Mouse (Mus musculus) NIH3T3 (cell line): ENCODE measurements around the gene Rps6kb1.
"Not testable (repeated sequence)": the region's sequence is repeated elsewhere in the genome, so short reads cannot be mapped to it uniquely, and the experiment has no call there.

Experiments used
- DNase-seq: peaks from one replicate; pipeline ENCODE4 v3.0.0-alpha.2; 2012; ENCODE audit warnings: low read depth

Rps6kb1 gene

GRCm38 (mm10) chr11:86540476-86540845, 4.1 kb downstream of the Rps6kb1 start:
- DNase-seq: no peak

DNA sequence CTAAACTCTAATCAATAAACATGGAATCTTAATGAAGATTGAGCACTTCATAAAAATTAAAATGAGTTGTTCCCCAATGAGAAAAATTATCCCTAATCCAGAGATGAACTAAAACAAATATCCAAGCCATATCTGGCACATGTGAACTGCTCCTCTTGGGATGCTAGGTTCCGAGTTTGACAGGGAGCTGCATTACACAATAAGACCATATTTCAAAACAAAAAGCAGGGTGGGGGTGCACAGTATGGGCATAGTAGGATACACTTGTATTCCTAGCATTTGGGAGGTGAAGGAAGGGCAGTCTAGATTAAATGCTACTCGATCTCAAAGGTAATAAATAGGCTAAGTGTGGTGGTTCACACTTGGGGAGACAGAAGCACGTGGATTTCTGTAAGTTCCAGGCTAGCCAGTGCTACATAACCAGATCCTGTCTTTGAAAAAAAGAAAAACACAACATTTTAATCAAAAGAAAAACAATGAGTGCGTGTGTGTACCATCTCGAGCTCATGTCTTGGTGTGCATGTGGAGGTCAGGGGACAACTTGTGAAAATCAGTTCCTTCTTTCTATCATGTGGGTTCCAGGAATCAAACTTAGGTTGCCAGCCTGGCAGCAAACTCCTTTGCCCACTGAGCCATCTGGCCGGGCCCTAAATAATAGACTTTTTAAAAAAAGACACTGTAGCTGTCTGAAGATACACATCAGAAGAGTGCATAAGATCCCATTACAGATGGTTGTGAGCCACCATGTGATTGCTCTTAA, 4.7 kb downstream of the Rps6kb1 start:
- DNase-seq: no peak

DNA sequence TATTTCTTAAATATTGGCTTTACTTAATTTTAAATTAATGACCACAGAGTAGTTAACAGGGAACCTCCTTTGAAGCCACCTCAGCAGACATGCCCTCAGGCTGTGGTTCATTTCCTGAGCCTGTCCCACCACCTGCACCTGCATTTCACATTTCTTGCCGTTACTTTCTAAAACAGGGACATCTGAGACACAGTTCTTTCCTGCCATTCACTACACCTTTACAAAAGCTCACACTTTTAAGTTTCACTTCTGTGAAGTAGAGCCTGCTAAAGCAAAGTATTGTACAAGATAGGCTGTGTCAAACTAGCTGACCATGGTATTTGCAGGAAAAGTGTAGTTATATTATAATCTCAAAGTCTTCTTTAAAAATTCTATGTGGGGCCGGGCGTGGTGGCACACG, 5.8 kb downstream of the Rps6kb1 start:
- no peak for DNase-seq

GRCm38 (mm10) chr11:86534201-86534910, 10.2 kb downstream of the Rps6kb1 start:
- no peak for DNase-seq

- not testable (repeated sequence) for DNase-seq
These were observed 11.3 kb downstream of the Rps6kb1 start for GRCm38 (mm10) chr11:86533302-86533701.

GRCm38 (mm10) chr11:86532834-86533233, 11.8 kb downstream of the Rps6kb1 start:
- peak; percentile 51 for DNase-seq

DNA sequence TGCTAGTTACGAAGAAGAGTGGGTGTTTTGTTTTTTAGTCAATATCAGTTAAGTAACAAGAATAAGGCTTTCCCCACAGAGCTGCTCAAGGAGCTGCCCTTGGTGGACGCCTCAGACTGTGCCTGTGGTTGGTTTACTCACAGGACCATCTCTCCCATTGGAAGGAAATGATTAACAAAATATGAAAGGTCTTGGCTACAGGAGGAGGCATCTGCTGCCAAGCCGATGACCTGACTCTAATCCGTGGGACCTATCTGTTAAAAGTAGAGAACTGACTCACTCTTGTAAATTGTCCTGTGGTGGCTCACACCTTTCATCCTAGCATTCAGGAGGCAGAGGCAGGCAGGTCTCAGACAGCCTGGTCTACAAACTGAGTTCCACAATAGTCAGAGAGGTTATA, 17.1 kb downstream of the Rps6kb1 start:
- DNase-seq: no peak

- no peak for DNase-seq
These were observed 24.9 kb downstream of the Rps6kb1 start for GRCm38 (mm10) chr11:86519751-86520150.

GRCm38 (mm10) chr11:86517229-86517628, 27.4 kb downstream of the Rps6kb1 start:
- no peak for DNase-seq

DNA sequence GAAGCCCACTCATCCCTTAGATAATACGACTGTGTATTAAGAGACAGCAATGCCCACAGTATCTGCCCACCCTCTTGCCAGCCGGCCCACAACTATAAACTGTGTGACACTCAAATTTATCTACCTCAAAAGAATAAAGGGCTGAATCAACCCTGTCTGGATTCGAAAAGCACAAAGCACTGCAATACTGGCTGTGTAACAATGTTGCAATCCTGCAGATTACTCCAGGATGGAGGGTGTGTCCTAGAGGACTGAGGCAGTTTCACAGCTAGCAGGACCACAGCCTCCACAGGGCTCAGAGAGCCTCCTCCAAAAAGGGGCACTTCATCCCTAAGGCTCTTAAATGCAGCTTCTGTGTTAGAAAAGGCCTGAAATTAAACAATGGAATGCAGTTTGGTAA, 28.0 kb downstream of the Rps6kb1 start:
- DNase-seq: peak; percentile 27

DNA sequence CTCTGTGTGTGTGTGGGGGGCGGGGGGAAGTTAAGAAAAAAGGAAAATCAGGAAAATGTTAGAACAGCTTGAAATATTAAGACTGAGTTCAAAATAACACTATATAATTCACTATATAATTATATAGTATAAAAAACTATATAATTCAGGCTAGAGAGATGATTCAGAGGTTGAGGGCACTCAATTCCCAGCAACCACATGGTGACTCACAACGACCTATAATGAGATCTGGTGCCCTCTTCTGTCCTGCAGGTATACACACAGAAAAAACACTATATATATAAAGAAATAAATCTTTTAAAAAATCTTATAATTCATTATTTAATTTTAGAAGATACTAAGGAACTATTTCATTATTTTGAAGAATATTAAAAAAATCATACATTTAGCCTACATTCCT, 36.6 kb downstream of the Rps6kb1 start:
- DNase-seq: peak; percentile 51

DNA sequence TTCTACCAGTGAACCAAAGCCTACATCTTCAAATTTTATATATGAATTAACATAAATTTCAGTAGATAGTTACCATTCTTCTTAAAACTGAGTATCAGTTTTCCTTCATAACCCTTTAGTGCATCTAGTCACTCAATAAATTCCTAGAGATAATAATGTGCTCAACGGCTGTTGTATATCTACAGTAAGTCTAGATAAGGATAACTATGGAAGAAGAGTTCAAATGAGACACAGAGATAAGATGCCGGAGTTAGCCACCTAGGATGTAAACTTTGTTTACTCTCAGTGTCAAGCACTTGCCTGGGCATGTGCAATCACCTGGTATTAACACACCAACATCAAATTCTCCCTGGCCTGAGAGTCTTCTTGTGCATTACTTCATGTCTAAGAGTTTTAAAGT, 37.3 kb downstream of the Rps6kb1 start:
- DNase-seq: no peak

- no peak for DNase-seq
These were observed 41.5 kb downstream of the Rps6kb1 start for GRCm38 (mm10) chr11:86503121-86503520.

DNA sequence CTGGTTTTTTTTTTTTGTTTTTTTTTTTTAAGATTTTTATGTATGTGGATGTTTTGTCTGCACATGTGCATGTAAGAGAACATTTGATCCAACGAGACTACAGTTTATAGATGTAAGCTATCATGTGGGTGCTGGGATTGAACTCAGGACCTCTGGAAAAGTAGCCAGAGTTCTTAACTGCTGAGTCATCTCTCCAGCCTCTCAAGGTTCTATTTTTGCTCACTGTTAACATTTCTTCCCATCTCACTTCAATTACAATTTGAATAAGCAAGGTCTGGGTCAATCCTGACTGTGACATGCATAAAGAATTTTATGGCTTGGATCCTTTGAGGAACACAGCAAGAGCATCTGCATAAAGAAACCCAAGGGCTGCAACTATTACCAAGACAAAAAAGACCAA, 43.8 kb downstream of the Rps6kb1 start:
- DNase-seq: peak; percentile 65

GRCm38 (mm10) chr11:86497908-86498307, 46.7 kb downstream of the Rps6kb1 start:
- peak; percentile 37 for DNase-seq

GRCm38 (mm10) chr11:86497356-86497755, 47.2 kb downstream of the Rps6kb1 start:
- no peak for DNase-seq

DNA sequence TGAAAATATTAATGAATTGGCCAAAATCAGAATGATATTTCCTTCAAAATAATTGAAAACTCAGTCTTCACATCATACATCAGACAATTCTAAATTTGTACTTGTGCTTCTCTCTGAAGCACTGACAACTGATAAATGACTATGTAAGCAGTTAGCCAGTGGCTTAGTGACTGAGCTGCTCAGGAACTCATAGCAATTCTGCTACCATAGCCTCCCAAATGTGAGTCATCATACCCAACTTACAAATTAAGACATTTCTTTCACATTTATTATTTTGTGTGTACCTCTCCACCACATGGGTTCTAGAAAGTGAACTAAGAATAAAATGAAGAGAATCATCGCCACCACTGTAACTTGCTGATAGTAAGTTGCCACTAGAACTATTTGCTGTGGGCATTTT, 53.8 kb downstream of the Rps6kb1 start:
- peak; percentile 52 for DNase-seq

DNA sequence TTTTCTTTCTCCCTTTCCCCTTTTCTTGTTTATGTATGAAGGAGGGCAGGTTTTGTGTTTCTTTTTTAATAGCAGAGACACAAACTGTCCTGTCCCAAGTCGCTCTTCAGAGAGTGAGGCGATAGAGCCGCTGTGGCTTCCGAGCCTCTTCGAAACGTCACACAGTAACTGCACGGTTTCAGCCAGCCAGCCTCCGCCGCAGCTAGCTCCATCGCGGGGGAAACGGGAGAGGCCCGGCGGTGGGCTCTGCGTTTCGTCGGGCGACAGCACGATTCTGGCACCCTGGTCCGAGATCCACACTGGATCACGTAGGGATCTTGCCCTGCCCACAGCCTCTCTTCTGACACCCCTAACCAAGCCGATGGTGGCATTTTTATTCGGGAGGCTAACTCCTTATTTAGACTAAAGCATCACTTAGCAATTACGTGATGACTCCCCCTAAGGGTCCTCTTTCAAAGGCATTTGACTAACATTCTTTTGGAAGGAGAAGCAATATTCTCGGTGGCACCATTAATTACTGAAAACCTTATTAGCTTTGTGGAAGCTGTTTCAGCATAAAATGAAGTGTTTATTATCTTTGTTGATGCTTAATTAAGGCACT, 59.6 kb downstream of the Rps6kb1 start:
- peak; percentile 52 for DNase-seq

GRCm38 (mm10) chr11:86484101-86484868, 60.3 kb downstream of the Rps6kb1 start, which contains the start of gene Rnft1:
Gene Rnft1, plus strand, starts transcription at chr11:86484657.
- peak; percentile 100 for DNase-seq

DNA sequence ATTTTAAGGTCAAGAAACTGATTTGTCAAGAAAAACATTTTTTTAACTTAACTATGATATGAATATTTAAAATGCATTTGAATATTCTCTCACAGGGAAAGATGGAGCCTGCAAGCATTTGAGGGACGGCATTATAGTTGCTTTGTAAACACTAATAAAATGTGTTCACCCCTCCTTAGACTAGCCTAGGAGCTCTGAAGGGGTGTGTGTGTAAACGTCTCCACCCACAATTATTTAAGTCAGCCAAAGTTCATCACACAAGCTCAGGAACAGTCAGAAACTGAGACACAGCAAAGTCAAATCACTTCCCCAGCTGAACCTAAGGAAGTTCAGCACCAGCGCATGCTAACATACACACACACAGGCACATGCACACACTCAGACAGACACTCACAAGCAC, 71.0 kb downstream of the Rps6kb1 start:
- peak; percentile 37 for DNase-seq

GRCm38 (mm10) chr11:86472771-86473171, 71.8 kb downstream of the Rps6kb1 start:
- peak; percentile 61 for DNase-seq

GRCm38 (mm10) chr11:86471785-86472184, 72.8 kb downstream of the Rps6kb1 start:
- no peak for DNase-seq
